Mouse (Mus musculus) embryonic facial prominence, embryonic 14.5 days (tissue): ENCODE results near the gene Map2k6. TPM values are rescaled to one million over a fixed set of nuclear protein-coding genes. Genes with fewer than 3 reads are reported as not detected.
"Not testable (repeated sequence)": the region's sequence is repeated elsewhere in the genome, so short reads cannot be mapped to it uniquely, and the experiment has no call there.

Experiments used
- ATAC-seq: fragments of 200-750 bp; cut with Nextera tagmentation; 2 replicates; pipeline ENCODE4 v1.8.0; 2017; ENCODE audit warnings: low read depth, moderate number of reproducible peaks, moderate TSS enrichment
- DNase-seq: peaks from one replicate; pipeline ENCODE4 v3.0.0-alpha.2; 2015; ENCODE audit warnings: low spot score
- H3K27ac ChIP-seq: fragments of 300-500 bp; sonication (generic); replicated peaks from 2 replicates; pipeline ENCODE4 v1.5.1; 2014; ENCODE audit warnings: low read depth, mild to moderate bottlenecking, low read length, moderate library complexity
- H3K27me3 ChIP-seq: fragments of 300-500 bp; sonication (generic); replicated peaks from 2 replicates; pipeline ENCODE4 v1.6.1; 2014; ENCODE audit warnings: low read length; ENCODE audit not compliant: control insufficient read depth, insufficient read depth
- H3K36me3 ChIP-seq: fragments of 300-500 bp; sonication (generic); 2 replicates; pipeline ENCODE4 v1.6.1; 2014; ENCODE audit warnings: low read length, mixed read lengths; ENCODE audit not compliant: control insufficient read depth, insufficient read depth
- H3K4me1 ChIP-seq: fragments of 300-500 bp; sonication (generic); 2 replicates; pipeline ENCODE4 v1.6.1; 2014; ENCODE audit warnings: antibody characterized with exemption, low read length; ENCODE audit not compliant: control insufficient read depth, insufficient read depth
- H3K4me2 ChIP-seq: fragments of 300-500 bp; sonication (generic); 2 replicates; pipeline ENCODE4 v1.6.1; 2014; ENCODE audit warnings: low read depth, mild to moderate bottlenecking, low read length, moderate library complexity, mixed read lengths
- H3K4me3 ChIP-seq: fragments of 300-500 bp; sonication (generic); 2 replicates; pipeline ENCODE4 v1.5.1; 2014; ENCODE audit warnings: low read depth, mild to moderate bottlenecking, low read length
- H3K9ac ChIP-seq: fragments of 300-500 bp; sonication (generic); 2 replicates; pipeline ENCODE4 v1.6.1; 2014; ENCODE audit warnings: low read depth, mild to moderate bottlenecking, low read length, moderate library complexity, mixed read lengths
- H3K9me3 ChIP-seq: fragments of 300-500 bp; sonication (generic); 2 replicates; pipeline ENCODE4 v1.6.1; 2016; ENCODE audit warnings: low read length; ENCODE audit not compliant: control insufficient read depth
- WGBS: fragments of 180-500 bp; shearing (Covaris S2); extraction: QIAGEN DNeasy Blood & Tissue Kit; methylation state at CpG from one replicate; pipeline ENCODE4 v1.1.7; 2014; 5-methylcytosine and 5-hydroxymethylcytosine counted together
- polyA plus RNA-seq: library from polyadenylated mRNA; unstranded; fragments of >200 nt; fragmentation: Nextera tagmentation; extraction: Ambion mirVana; gene quantifications from 2 replicates; pipeline ENCODE4 v1.2.1, GENCODE M21; 2014

The Map2k6 gene
- polyA plus RNA-seq = 15.5 and 18.5 TPM in 2 replicates

GRCm38 (mm10) chr11:110398553-110399239 lies at the start of gene Map2k6:
Gene Map2k6 (plus strand): TSS chr11:110399122.
- H3K9ac ChIP-seq = peak within 1 kb of the TSS; percentile 59

DNA sequence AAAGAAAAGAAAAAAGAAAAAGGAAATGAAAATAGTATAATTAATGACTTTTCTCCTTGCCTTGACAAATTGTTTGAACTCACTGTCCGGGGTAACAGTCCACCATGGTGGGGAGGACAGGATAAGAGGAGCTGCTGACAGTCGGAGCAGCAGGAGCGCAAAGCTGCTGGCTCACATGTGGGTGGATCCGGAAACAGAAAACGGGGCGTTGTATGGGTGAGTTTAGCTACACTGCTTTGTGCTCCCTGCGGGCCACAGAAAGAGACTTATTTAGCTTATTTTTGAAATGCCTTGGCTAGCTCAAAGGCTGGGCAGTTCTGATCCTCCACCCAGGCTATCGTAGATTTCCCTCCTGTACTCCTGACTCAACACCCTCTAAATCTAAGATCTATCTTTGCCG lies 44.7 kb upstream of the Map2k6 start:
- H3K36me3 ChIP-seq = no peaks in the 10 kb centered on the region
- no peaks in the 10 kb centered on the region for H3K4me1 ChIP-seq
- no peak overlapping the region for H3K4me2 ChIP-seq
- no peaks in the 10 kb centered on the region for H3K27me3 ChIP-seq
- no peak overlapping the region for H3K27ac ChIP-seq
- no peak overlapping the region for H3K9ac ChIP-seq
- no peak for ATAC-seq
- H3K9me3 ChIP-seq = no peaks in the 10 kb centered on the region
- no peak for DNase-seq
- 75% methylated on average over 9 of the region's 9 CpGs for WGBS
- no peak overlapping the region for H3K4me3 ChIP-seq

More at GRCm38 (mm10) chr11:110398553-110399239, at the start of gene Map2k6:
- Histone ChIP-seq H3K27ac (no peak within 1 kb of the TSS; the same call in 1 of the 2 replicates), H3K4me1 (peaks cover 26% of the 10 kb centered on the region), H3K9me3 (no peaks in the 10 kb centered on the region), H3K4me2 (peak within 1 kb of the TSS; percentile 57), H3K4me3 (peak within 1 kb of the TSS; percentile 59), H3K36me3 (no peaks in the 10 kb centered on the region), H3K27me3 (no peaks in the 10 kb centered on the region)
- DNase-seq (peak; percentile 97), ATAC-seq (peak; percentile 95)
- 8% methylated on average over 20 of the region's 20 CpGs for WGBS

- not testable (repeated sequence) for H3K4me1 ChIP-seq, H3K9ac ChIP-seq, DNase-seq, H3K4me3 ChIP-seq, H3K27ac ChIP-seq, H3K4me2 ChIP-seq, H3K27me3 ChIP-seq, H3K36me3 ChIP-seq, H3K9me3 ChIP-seq, ATAC-seq
- whole genome bisulfite sequencing = 84% methylated on average over 9 of the region's 9 CpGs
Measured at GRCm38 (mm10) chr11:110355131-110355530, 43.8 kb upstream of the Map2k6 start.

DNA sequence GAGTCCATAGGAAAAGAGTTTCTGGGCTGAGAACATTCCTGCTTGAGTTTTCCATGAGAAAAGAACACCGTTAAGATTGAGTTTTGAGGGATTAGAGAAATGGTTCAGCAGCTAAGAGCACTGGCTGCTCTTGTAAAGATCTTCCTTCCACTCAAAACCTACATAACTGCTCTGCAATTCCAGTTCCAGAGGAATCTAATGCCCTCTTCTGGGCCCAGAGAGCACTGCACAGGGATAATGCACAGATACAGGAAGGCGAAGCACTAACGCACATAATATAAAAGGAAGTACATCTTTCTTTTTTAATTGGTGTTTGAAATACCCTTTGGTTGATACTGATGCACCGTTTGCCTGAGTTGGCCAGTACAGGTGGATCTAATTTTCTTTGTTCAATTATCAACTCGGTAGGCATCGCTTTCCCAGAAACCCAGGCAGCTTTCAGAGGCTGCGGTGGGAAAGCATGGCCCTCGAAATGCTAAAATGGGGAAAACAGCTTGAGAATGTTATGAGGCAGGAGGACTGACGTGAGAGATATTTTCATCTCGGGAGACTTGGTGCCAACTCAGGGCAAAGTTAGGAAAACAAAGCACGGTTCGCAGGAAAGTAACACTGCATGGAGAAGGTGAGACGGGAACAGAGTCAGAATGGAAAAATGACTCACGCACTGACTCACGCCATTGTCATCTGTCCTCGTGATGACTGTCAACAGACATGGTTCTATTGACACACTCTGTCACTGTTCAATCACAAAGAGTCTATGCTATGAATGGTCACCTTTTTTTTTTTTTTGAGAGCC lies 41.0 kb upstream of the Map2k6 start:
- Histone ChIP-seq H3K9ac (no peak overlapping the region), H3K4me1 (no peaks in the 10 kb centered on the region), H3K4me3 (no peak overlapping the region), H3K27me3 (no peaks in the 10 kb centered on the region), H3K27ac (no peak overlapping the region), H3K9me3 (no peaks in the 10 kb centered on the region), H3K36me3 (no peaks in the 10 kb centered on the region), H3K4me2 (no peak overlapping the region)
- DNase-seq (peak; percentile 61), ATAC-seq (no peak)
- WGBS = 61% methylated on average over 16 of the region's 16 CpGs

DNA sequence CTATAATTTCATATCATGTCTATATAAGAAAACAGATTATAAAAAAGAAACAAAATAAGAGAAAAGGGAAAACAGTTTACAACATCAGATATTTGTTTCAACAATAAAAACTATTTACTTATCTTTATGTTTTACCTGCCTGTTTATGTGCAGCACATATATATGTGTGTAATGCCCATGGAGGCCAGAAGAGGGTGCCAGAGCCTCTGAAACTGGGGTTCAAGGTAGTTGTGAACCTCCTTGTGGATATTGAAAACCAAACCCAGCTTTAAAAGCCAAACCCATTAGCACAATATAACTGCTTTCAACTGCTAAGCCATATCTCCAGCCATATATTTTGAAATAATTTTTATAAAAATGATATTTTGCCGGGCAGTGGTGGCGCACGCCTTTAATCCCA lies 33.9 kb upstream of the Map2k6 start:
- Histone ChIP-seq H3K36me3 (no peaks in the 10 kb centered on the region), H3K4me1 (no peaks in the 10 kb centered on the region), H3K27ac (no peak overlapping the region), H3K9ac (no peak overlapping the region), H3K4me2 (no peak overlapping the region), H3K4me3 (no peak overlapping the region), H3K9me3 (no peaks in the 10 kb centered on the region), H3K27me3 (no peaks in the 10 kb centered on the region)
- WGBS = 69% methylated on average over 3 of the region's 3 CpGs
- ATAC-seq (no peak), DNase-seq (peak; percentile 14)

DNA sequence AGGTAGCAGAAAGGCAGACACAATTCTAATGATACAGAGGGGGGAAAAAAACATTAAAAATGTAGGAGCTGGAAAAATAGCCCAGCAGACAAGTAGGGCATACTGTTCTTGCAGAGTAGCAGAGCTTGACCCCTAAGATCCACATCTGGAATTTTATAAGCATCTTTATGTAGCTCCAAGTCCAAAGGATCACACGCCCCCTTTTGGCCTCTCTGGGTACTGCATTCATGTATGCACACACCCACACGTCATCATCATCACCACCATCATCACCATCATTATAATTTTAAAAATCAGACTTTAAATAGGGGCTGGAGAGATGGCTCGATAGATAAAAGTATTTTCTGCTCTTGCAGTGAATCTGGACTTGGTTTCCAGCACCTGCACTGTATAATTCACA lies 32.0 kb upstream of the Map2k6 start:
- H3K9me3 ChIP-seq = no peaks in the 10 kb centered on the region
- H3K4me3 ChIP-seq = no peak overlapping the region
- H3K4me1 ChIP-seq = no peaks in the 10 kb centered on the region
- no peak overlapping the region for H3K27ac ChIP-seq
- no peak overlapping the region for H3K9ac ChIP-seq
- WGBS = 80% methylated on average over 3 of the region's 3 CpGs
- DNase-seq (no peak), ATAC-seq (no peak)
- H3K4me2 ChIP-seq = no peak overlapping the region
- H3K27me3 ChIP-seq = no peaks in the 10 kb centered on the region
- no peaks in the 10 kb centered on the region for H3K36me3 ChIP-seq

DNA sequence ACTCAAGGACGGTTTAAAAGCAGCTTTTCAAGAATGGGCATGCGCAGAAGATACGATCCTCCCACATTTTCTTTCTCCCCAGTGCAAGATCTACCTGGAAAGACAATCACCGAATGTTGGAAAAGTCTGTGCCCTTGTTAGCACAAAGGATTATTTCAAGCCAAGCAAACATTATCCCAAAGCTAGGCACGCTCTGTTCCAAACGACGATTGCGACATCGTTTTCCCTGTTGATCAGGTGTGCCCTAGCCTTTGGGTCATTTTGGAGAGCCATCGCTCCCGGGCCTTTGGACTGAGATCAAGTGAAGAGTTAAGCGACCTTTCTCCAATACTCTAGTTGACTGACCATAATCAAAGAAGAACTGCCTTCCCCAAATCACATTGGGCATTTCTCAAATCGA lies 31.3 kb upstream of the Map2k6 start:
- ATAC-seq (no peak), DNase-seq (no peak)
- no peaks in the 10 kb centered on the region for H3K36me3 ChIP-seq
- H3K4me2 ChIP-seq = no peak overlapping the region
- H3K9ac ChIP-seq = no peak overlapping the region
- H3K9me3 ChIP-seq = no peaks in the 10 kb centered on the region
- no peak overlapping the region for H3K4me3 ChIP-seq
- no peaks in the 10 kb centered on the region for H3K4me1 ChIP-seq
- H3K27me3 ChIP-seq = no peaks in the 10 kb centered on the region
- 89% methylated on average over 13 of the region's 13 CpGs for WGBS
- H3K27ac ChIP-seq = no peak overlapping the region

- DNase-seq = peak; percentile 20
- Histone ChIP-seq H3K9ac (no peak overlapping the region), H3K27ac (no peak overlapping the region), H3K36me3 (no peaks in the 10 kb centered on the region), H3K4me2 (peak overlapping the region; percentile 13; the same call in 1 of the 2 replicates), H3K4me3 (no peak overlapping the region), H3K4me1 (no peaks in the 10 kb centered on the region), H3K9me3 (no peaks in the 10 kb centered on the region), H3K27me3 (no peaks in the 10 kb centered on the region)
- no peak for ATAC-seq
- 16% methylated on average over 15 of the region's 15 CpGs for WGBS
Measured at GRCm38 (mm10) chr11:110369312-110370019, 29.5 kb upstream of the Map2k6 start.
